Mouse (Mus musculus) E14TG2a.4 (cell line): ENCODE measurements around the gene Tsc22d2.

Experiments used
- CTCF ChIP-seq: conservative IDR thresholded peaks from 2 replicates; pipeline ENCODE4 v1.5.1; 2014; ENCODE audit warnings: low read length
- NANOG ChIP-seq: IDR thresholded peaks from 2 replicates; pipeline ENCODE4 v1.6.1; 2014; ENCODE audit warnings: borderline replicate concordance, low read length, mixed read lengths

DNA sequence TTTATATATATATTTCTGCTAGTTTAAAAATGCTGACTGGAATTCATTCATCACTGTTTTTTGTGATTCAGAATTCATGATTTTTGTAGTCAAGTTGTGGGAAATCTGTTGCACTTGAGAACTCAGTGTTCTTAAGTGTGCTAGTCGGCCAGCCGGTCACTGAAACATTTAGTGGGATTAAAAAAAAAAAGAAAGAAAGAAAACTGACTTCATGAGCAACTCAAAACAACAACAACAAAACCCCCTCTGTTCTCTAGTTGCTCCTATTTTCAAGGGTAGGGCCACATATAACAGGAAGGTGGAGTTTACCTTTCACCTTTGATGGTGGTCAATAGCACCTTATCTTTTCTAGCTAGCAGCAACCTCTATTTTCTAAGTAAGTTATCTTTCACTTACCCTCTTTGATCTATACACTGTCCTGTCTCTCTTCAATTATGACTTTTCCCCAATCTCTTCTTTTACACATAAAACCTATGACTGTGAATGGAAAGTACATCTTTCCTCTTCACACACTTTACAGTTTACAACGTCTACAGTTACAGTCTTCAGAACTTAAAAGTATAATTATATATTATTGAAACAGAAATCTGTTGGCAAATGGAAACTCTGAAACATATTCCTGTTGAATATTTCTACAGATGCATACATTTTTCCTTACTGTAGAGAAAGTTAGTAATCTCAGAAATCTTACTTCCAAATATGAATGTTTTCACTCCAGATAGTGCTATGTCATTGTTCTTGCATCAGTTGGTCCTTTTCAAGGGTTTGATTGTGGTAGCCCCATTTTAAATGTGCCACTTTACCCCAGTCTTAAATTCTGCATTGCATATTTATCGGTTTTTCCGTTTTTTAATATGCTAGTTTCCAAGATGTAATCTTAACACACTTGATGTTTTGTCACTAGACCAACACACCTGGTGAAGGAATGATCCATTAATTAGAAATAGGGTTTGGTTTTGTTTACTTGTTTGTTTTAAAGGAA lies 4.5 kb downstream of the Tsc22d2 start:
- TF ChIP-seq CTCF (no peak), NANOG (no peak)
